Mouse (Mus musculus) embryo, embryonic 10.5 days (tissue): ENCODE data around the gene Sim2.

ENCODE experiments used
- DNase-seq: peaks from one replicate; pipeline ENCODE4 v3.0.0-alpha.2; 2015; ENCODE audit warnings: low spot score

Gene Sim2

GRCm38 (mm10) chr16:94164236-94164635, 79.5 kb downstream of the Sim2 start:
- no peak for DNase-seq

- no peak for DNase-seq
Observed at GRCm38 (mm10) chr16:94164978-94165377, 80.2 kb downstream of the Sim2 start.

GRCm38 (mm10) chr16:94168655-94169545, 84.2 kb downstream of the Sim2 start:
- DNase-seq: no peak

- DNase-seq: peak; percentile 36
Observed at GRCm38 (mm10) chr16:94170218-94170617, 85.5 kb downstream of the Sim2 start.

- no peak for DNase-seq
Observed at GRCm38 (mm10) chr16:94173361-94173760, 88.6 kb downstream of the Sim2 start.

GRCm38 (mm10) chr16:94175366-94175986, 90.7 kb downstream of the Sim2 start:
- no peak for DNase-seq
